20 mouse cellular contexts compared by ENCODE assay signal in genomic region chr9:70271631-70272030, GRCm38 (mm10).
DNase-seq lines count a peak whose midpoint lies in the region; ATAC-seq and TF ChIP-seq lines count a peak whose summit lies in the region.
"Had no signal": no experiment of that assay in that cellular context is flagged by ENCODE, and none has a peak within 500 bp of the region (broad histone marks: within the 10 kb centered on the region; RNA-seq: fewer than 3 reads in every experiment).

No protein-coding gene starts in this region.

- no peak overlapping the region for H3K4me3 ChIP-seq in liver, adult 2 months (ENCODE audit: insufficient read depth, low read depth, low read length)
- no peak overlapping the region for H3K4me3 ChIP-seq in lung, postnatal 0 days (ENCODE audit: low read depth, low read length)
- H3K4me3 ChIP-seq: forebrain, embryonic 10.5 days; heart, embryonic 13.5 days; hindbrain, embryonic 12.5 days; limb, embryonic 10.5 days; midbrain, embryonic 13.5 days had no signal

- peak; percentile 22 for ATAC-seq in lung, postnatal 0 days
- ATAC-seq: forebrain, embryonic 16.5 days; midbrain, embryonic 13.5 days had no signal

- no peak for TF ChIP-seq EP300 in lung, postnatal 0 days (IDR thresholded peaks at IDR 0.05)

- 79% methylated on average over 9 of the region's 9 CpGs for WGBS in liver, adult 2 months
- 71% methylated on average over 9 of the region's 9 CpGs for WGBS in lung, postnatal 0 days

- H3K27me3 ChIP-seq in liver, adult 2 months (ENCODE audit: control insufficient read depth, insufficient read depth, low read length), result no peaks in the 10 kb centered on the region
- H3K27me3 ChIP-seq in lung, postnatal 0 days (replicated peaks; ENCODE audit: insufficient read depth, low read length), result no peaks in the 10 kb centered on the region
- H3K27me3 ChIP-seq: heart, embryonic 13.5 days; hindbrain, embryonic 12.5 days; midbrain, embryonic 13.5 days had no signal

- H3K4me1 ChIP-seq in liver, adult 2 months (ENCODE audit: control insufficient read depth, insufficient read depth, low read length), result peaks cover 42% of the 10 kb centered on the region
- peaks cover 11% of the 10 kb centered on the region; the same call in 1 of the 2 replicates for H3K4me1 ChIP-seq in lung, postnatal 0 days (ENCODE audit: insufficient read depth, low read depth, low read length)

- TF ChIP-seq CTCF in liver, adult 2 months (IDR thresholded peaks at IDR 0.05; ENCODE audit: low read depth, low read length), result no peak
- TF ChIP-seq CTCF in lung, postnatal 0 days (IDR thresholded peaks at IDR 0.05), result no peak

- no peak overlapping the region for H3K9ac ChIP-seq in liver, adult 2 months (ENCODE audit: low read depth, low read length)
- no peak overlapping the region for H3K9ac ChIP-seq in lung, postnatal 0 days (replicated peaks; ENCODE audit: low read depth)
- H3K9ac ChIP-seq: heart, embryonic 13.5 days; hindbrain, embryonic 12.5 days; liver, embryonic 14.5 days; midbrain, embryonic 13.5 days had no signal

- H3K27ac ChIP-seq in liver, adult 2 months (replicated peaks; ENCODE audit: insufficient read depth, low read depth, low read length), result peak overlapping the region; percentile 98
- H3K27ac ChIP-seq in lung, postnatal 0 days (ENCODE audit: low read length), result peak overlapping the region; percentile 79
- H3K27ac ChIP-seq: forebrain, embryonic 10.5 days; heart, embryonic 13.5 days; hindbrain, embryonic 12.5 days; limb, embryonic 10.5 days; liver, embryonic 14.5 days; midbrain, embryonic 13.5 days had no signal

- peaks cover 66% of the 10 kb centered on the region; the same call in 1 of the 2 replicates for H3K79me2 ChIP-seq in liver, adult 2 months (ENCODE audit: control insufficient read depth, insufficient read depth, low read length)

- H3K9me3 ChIP-seq in lung, postnatal 0 days (ENCODE audit: low read length), result no peaks in the 10 kb centered on the region
- H3K9me3 ChIP-seq: forebrain, embryonic 10.5 days; heart, embryonic 13.5 days; hindbrain, embryonic 12.5 days; limb, embryonic 10.5 days; midbrain, embryonic 13.5 days had no signal

- peak; percentile 81 for DNase-seq in heart, adult 11 months
- no peak for DNase-seq in heart, adult 8-10 months (ENCODE audit: low spot score)
- no peak for DNase-seq in liver, adult 2 months (ENCODE audit: extremely low read depth, low read depth, low spot score)
- DNase-seq in liver, result no peak
- DNase-seq in lung, postnatal 0 days (ENCODE audit: low spot score), result peak; percentile 62
- DNase-seq in lung, postnatal 4 days, result no peak
- no peak for DNase-seq in gastrocnemius, postnatal 14 days
- DNase-seq in embryo, embryonic 9.5 days (ENCODE audit: extremely low spot score), result no peak
- DNase-seq: adrenal gland, postnatal 14 days; cerebellum, adult 9-10 months; gastrocnemius, postnatal 10 days; heart, adult 18-20 months; heart, postnatal 14 days had no signal

- H3K36me3 ChIP-seq in liver, adult 2 months (ENCODE audit: control insufficient read depth, insufficient read depth, low read length), result no peaks in the 10 kb centered on the region
- no peaks in the 10 kb centered on the region for H3K36me3 ChIP-seq in lung, postnatal 0 days (ENCODE audit: insufficient read depth, low read length)
- H3K36me3 ChIP-seq: forebrain, embryonic 10.5 days; heart, embryonic 13.5 days; hindbrain, embryonic 12.5 days; limb, embryonic 10.5 days; midbrain, embryonic 13.5 days had no signal

- no peak overlapping the region for H3K4me2 ChIP-seq in lung, postnatal 0 days (replicated peaks; ENCODE audit: low read depth, low read length)
- H3K4me2 ChIP-seq: heart, embryonic 13.5 days; hindbrain, embryonic 12.5 days; midbrain, embryonic 13.5 days had no signal

- intact Hi-C loops in gastrocnemius, postnatal 14 days (cut with DNase I; ENCODE audit: low total_unique reads), result no loop called here

- TF ChIP-seq POLR2A in liver, adult 2 months (IDR thresholded peaks at IDR 0.05; ENCODE audit: extremely low read depth, insufficient read depth, low read length), result no peak

Comparison
In these comparisons a context has a peak if more than half of its experiments do, and no peak if none do; other contexts are left out.
1. DNase-seq: peak in heart, adult 11 months (single experiment) and lung, postnatal 0 days (single experiment); none in heart, adult 8-10 months (single experiment), liver, adult 2 months (single experiment), liver (single experiment), lung, postnatal 4 days (0 of 2), gastrocnemius, postnatal 14 days (single experiment) and embryo, embryonic 9.5 days (single experiment).